Mouse (Mus musculus) CH12.LX (cell line): Measurements from ENCODE around the gene Mesd. TPM values are rescaled to one million over a fixed set of nuclear protein-coding genes. Genes with fewer than 3 reads are reported as not detected.

Source experiments
- DNase-seq: peaks from one replicate; pipeline ENCODE4 v3.0.0-alpha.2; 2013; ENCODE audit errors: extremely low read depth
- H3K27ac ChIP-seq: 2 replicates; pipeline ENCODE4 v1.5.1; 2012; ENCODE audit warnings: low read depth, mild to moderate bottlenecking, control low read depth, moderate library complexity; ENCODE audit not compliant: insufficient read depth
- H3K27me3 ChIP-seq: replicated peaks from 2 replicates; pipeline ENCODE3; 2012; ENCODE audit warnings: inconsistent platforms
- H3K36me3 ChIP-seq, 2 experiments: replicated peaks in 1 of 2; 2 replicates each; pipeline versions ENCODE3 to v1.6.1; 2012; ENCODE audit warnings: inconsistent platforms in 1 of 2, low read length in 1 of 2, mild to moderate bottlenecking in 1 of 2, mixed read lengths in 1 of 2, moderate library complexity in 1 of 2; ENCODE audit not compliant: control insufficient read depth in 1 of 2, insufficient read depth in 1 of 2
- H3K4me1 ChIP-seq, 2 experiments: 2 replicates each; pipeline ENCODE4 v1.6.1; 2012; ENCODE audit warnings: inconsistent platforms in 1 of 2, moderate library complexity in 1 of 2; ENCODE audit not compliant: insufficient read depth in 2 of 2, control insufficient read depth in 1 of 2
- H3K4me2 ChIP-seq: 2 replicates; pipeline ENCODE4 v1.6.1; 2012; ENCODE audit warnings: low read depth, mild to moderate bottlenecking, control low read depth; ENCODE audit not compliant: poor library complexity, insufficient read depth, severe bottlenecking
- H3K4me3 ChIP-seq, 3 experiments: fragments of 150-350 bp in 1 of 3; sonication (generic) in 1 of 3; replicated peaks in 1 of 3; 2 replicates each; pipeline versions ENCODE3 to v1.5.1; 2011 to 2012; ENCODE audit warnings: low read depth in 2 of 3, low read length in 2 of 3, mild to moderate bottlenecking in 2 of 3, moderate library complexity in 2 of 3, control low read depth in 1 of 3, improper control_type of control experiment in 1 of 3, inconsistent platforms in 1 of 3, mixed read lengths in 1 of 3; ENCODE audit not compliant: poor library complexity in 1 of 3
- H3K79me2 ChIP-seq: replicated peaks from 2 replicates; pipeline ENCODE4 v1.6.1; 2012; ENCODE audit warnings: mild to moderate bottlenecking, moderate library complexity; ENCODE audit not compliant: control insufficient read depth, poor library complexity, insufficient read depth, severe bottlenecking; ENCODE audit errors: extremely low read depth
- H3K9ac ChIP-seq: 2 replicates; pipeline ENCODE4 v1.6.1; 2012; ENCODE audit warnings: low read depth, mild to moderate bottlenecking, control low read depth, moderate library complexity; ENCODE audit not compliant: insufficient read depth
- H3K9me3 ChIP-seq: replicated peaks from 2 replicates; pipeline ENCODE3; 2012; ENCODE audit warnings: low read length, inconsistent platforms, mixed read lengths
- E2F4 ChIP-seq: IDR thresholded peaks from 2 replicates; pipeline ENCODE4 v1.6.1; 2011; ENCODE audit warnings: low read depth, low read length, improper control_type of control experiment; ENCODE audit not compliant: insufficient replicate concordance
- EP300 ChIP-seq: IDR thresholded peaks from 2 replicates; pipeline ENCODE4 v1.6.1; 2011; ENCODE audit warnings: low read length, improper control_type of control experiment
- GABPA ChIP-seq: IDR thresholded peaks from 2 replicates; pipeline ENCODE4 v1.6.1; 2012; ENCODE audit warnings: low read depth, low read length, improper control_type of control experiment, inconsistent platforms; ENCODE audit not compliant: insufficient replicate concordance
- HCFC1 ChIP-seq: IDR thresholded peaks from 2 replicates; pipeline ENCODE4 v1.6.1; 2012; ENCODE audit warnings: low read depth, mild to moderate bottlenecking, inconsistent platforms, low read length, improper control_type of control experiment
- JUN ChIP-seq: IDR thresholded peaks from 2 replicates; pipeline ENCODE4 v1.6.1; 2011; ENCODE audit warnings: low read depth, mild to moderate bottlenecking, low read length, improper control_type of control experiment, moderate library complexity; ENCODE audit not compliant: insufficient read depth
- JUND ChIP-seq: conservative IDR thresholded peaks from 2 replicates; pipeline ENCODE4 v1.6.1; 2011; ENCODE audit warnings: low read depth, low read length, improper control_type of control experiment
- MAX ChIP-seq: IDR thresholded peaks from 2 replicates; pipeline ENCODE4 v1.6.1; 2011; ENCODE audit warnings: low read length, improper control_type of control experiment
- MAZ ChIP-seq: IDR thresholded peaks from 2 replicates; pipeline ENCODE4 v1.6.1; 2012; ENCODE audit warnings: low read depth, mild to moderate bottlenecking, inconsistent platforms, low read length, improper control_type of control experiment, moderate library complexity
- MEF2A ChIP-seq: IDR thresholded peaks from 2 replicates; pipeline ENCODE4 v1.6.1; 2014; ENCODE audit warnings: low read depth, mild to moderate bottlenecking, inconsistent platforms, low read length, improper control_type of control experiment, borderline replicate concordance
- MXI1 ChIP-seq: IDR thresholded peaks from 2 replicates; pipeline ENCODE4 v1.6.1; 2011; ENCODE audit warnings: mild to moderate bottlenecking, low read depth, low read length, improper control_type of control experiment
- MYC ChIP-seq: IDR thresholded peaks from 2 replicates; pipeline ENCODE4 v1.6.1; 2011; ENCODE audit warnings: low read depth, mild to moderate bottlenecking, improper control_type of control experiment, low read length
- NELFE ChIP-seq: IDR thresholded peaks from 2 replicates; pipeline ENCODE4 v1.6.1; 2011; ENCODE audit warnings: low read depth, low read length, improper control_type of control experiment
- PAX5 ChIP-seq: IDR thresholded peaks from 2 replicates; pipeline ENCODE4 v1.6.1; 2012; ENCODE audit warnings: low read length, inconsistent platforms, mixed read lengths
- POLR2A ChIP-seq: IDR thresholded peaks from 2 replicates; pipeline ENCODE4 v1.6.1; 2011; ENCODE audit warnings: low read depth, mild to moderate bottlenecking, improper control_type of control experiment, low read length
- RAD21 ChIP-seq: IDR thresholded peaks from 2 replicates; pipeline ENCODE4 v1.6.1; 2011; ENCODE audit warnings: low read depth, mild to moderate bottlenecking, low read length, improper control_type of control experiment, moderate library complexity
- RCOR1 ChIP-seq: conservative IDR thresholded peaks from 2 replicates; pipeline ENCODE4 v1.6.1; 2012; ENCODE audit warnings: low read depth, mild to moderate bottlenecking, inconsistent platforms, low read length, improper control_type of control experiment
- SIN3A ChIP-seq: IDR thresholded peaks from 2 replicates; pipeline ENCODE4 v1.6.1; 2012; ENCODE audit warnings: low read length, improper control_type of control experiment, inconsistent platforms
- TBP ChIP-seq: conservative IDR thresholded peaks from 2 replicates; pipeline ENCODE4 v1.6.1; 2011; ENCODE audit warnings: low read depth, low read length, improper control_type of control experiment
- TCF12 ChIP-seq: IDR thresholded peaks from 2 replicates; pipeline ENCODE4 v1.6.1; 2014; ENCODE audit warnings: low read depth, mild to moderate bottlenecking, inconsistent platforms, low read length, improper control_type of control experiment
- ZC3H11A ChIP-seq: IDR thresholded peaks from 2 replicates; pipeline ENCODE4 v1.6.1; 2012; ENCODE audit warnings: low read depth, mild to moderate bottlenecking, inconsistent platforms, low read length, improper control_type of control experiment
- ZNF384 ChIP-seq: IDR thresholded peaks from 2 replicates; pipeline ENCODE4 v1.6.1; 2012; ENCODE audit warnings: low read depth, low read length, improper control_type of control experiment, inconsistent platforms
- dilution Hi-C: fragments of 300-500 bp; cut with MboI; formaldehyde crosslinking; loops from 2 replicates; pipeline ENCODE4 v1.14.3; 2020; ENCODE audit warnings: low sequenced_read_pairs; ENCODE audit not compliant: extremely low pct_unique_long_range_greater_than_20kb, extremely low pct_ligation_motif_present
- in situ Hi-C: fragments of 300-500 bp; cut with MboI; formaldehyde crosslinking; loops from 3 replicates; pipeline ENCODE4 v1.14.3; 2019; ENCODE audit warnings: low sequenced_read_pairs, low pct_ligation_motif_present, low pct_unique_long_range_greater_than_20kb, mixed read lengths
- polyA plus RNA-seq: library from polyadenylated mRNA; unstranded; fragments of >175 nt; gene quantifications from 2 replicates; pipeline ENCODE4 v1.2.1, GENCODE M21; 2012; ENCODE audit warnings: low read depth; ENCODE audit not compliant: insufficient read length
- total RNA-seq, 2 experiments: library from RNA; depleted of rRNA; stranded (reverse); fragments of 300-350 nt in 1 of 2; fragments of >200 nt in 1 of 2; gene quantifications; 2 replicates each; pipeline ENCODE4 v1.2.3; 2012 to 2014

Gene Mesd
- total and polyA plus RNA-seq, 3 experiments: 33.4 to 67.6 (median 40.6) TPM

DNA sequence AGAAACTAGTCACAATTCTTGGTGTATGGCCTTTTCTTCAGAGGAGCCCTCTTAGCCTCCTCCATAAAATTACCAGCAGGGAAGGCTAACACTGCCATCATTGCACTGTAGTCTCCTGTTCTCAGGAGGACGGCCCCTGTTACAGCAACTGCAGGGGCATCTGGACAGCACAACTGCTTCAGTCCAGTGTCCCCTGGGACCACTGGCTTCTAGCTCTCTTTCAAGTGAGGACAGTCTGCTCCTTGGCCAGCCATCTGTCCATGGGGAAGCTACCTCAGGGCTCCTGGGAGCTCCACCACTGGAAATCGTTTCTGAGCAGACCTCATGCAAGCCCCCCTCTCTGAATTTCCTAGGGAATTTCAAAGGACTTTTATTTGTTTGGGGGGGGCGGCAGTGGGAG, 16.3 kb downstream of the Mesd start:
- H3K36me3 ChIP-seq: peaks cover 38 to 57% of the 10 kb centered on the region in 2 experiments
- peaks cover 0 to 13% of the 10 kb centered on the region in 2 experiments; a peak in 1 of 4 replicates for H3K4me1 ChIP-seq
- dilution Hi-C loops: no loop called here
- peaks cover 3% of the 10 kb centered on the region for H3K79me2 ChIP-seq
- DNase-seq: no peak
- H3K27ac ChIP-seq: no peak overlapping the region
- in situ Hi-C loops: no loop called here
- no peaks in the 10 kb centered on the region for H3K27me3 ChIP-seq
- no peak overlapping the region for H3K4me2 ChIP-seq
- H3K9ac ChIP-seq: no peak overlapping the region
- TF ChIP-seq E2F4: no peak
- H3K4me3 ChIP-seq: no peak overlapping the region
- H3K9me3 ChIP-seq: no peaks in the 10 kb centered on the region

DNA sequence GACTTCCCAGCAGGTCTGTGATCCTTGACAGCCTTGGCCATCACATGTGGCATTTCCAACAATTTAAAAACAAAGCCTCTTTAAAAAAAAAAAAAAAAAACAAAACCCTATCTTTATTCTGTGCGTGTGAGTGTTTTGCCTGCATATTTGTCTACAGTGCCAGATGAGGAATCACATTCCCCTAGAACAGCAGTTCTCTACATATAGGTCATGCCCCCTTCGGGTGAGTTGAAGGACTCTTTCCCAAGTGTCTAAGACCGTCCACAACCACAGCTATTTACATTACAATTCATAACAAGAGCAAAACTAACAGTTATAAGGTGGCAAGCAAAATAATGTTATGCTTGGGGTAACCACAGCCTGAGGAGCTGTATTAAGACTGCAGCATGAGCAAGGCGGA, 17.2 kb downstream of the Mesd start:
- Histone ChIP-seq H3K4me3 (no peak overlapping the region), H3K36me3 (peaks cover 34 to 50% of the 10 kb centered on the region in 2 experiments), H3K4me1 (peaks cover 0 to 10% of the 10 kb centered on the region in 2 experiments; a peak in 1 of 4 replicates), H3K4me2 (no peak overlapping the region), H3K27ac (no peak overlapping the region), H3K27me3 (no peaks in the 10 kb centered on the region), H3K9ac (no peak overlapping the region), H3K79me2 (no peaks in the 10 kb centered on the region; the same call in 1 of the 2 replicates), H3K9me3 (no peaks in the 10 kb centered on the region)
- no peak for DNase-seq
- dilution Hi-C loops (no loop called here), in situ Hi-C loops (no loop called here)
- no peak for TF ChIP-seq POLR2A
- TF ChIP-seq JUND: no peak
- TF ChIP-seq MAX: no peak
- TF ChIP-seq JUN: no peak
- no peak for TF ChIP-seq HCFC1
- TF ChIP-seq ZNF384: no peak
- TF ChIP-seq NELFE: no peak
- no peak for TF ChIP-seq MXI1
- no peak for TF ChIP-seq MYC
- no peak for TF ChIP-seq MEF2A
- no peak for TF ChIP-seq ZC3H11A
- TF ChIP-seq RAD21: no peak
- no peak for TF ChIP-seq RCOR1
- TF ChIP-seq EP300: no peak
- no peak for TF ChIP-seq SIN3A
- TF ChIP-seq PAX5: no peak
- no peak for TF ChIP-seq GABPA
- TF ChIP-seq MAZ: no peak
- no peak for TF ChIP-seq TBP
- no peak for TF ChIP-seq TCF12
